Mouse (Mus musculus) embryo, embryonic 10 days (tissue): ENCODE measurements around the gene Afm.
A peak's percentile ranks its signal among the peaks of the same experiment; 100 is the strongest.

Experiments used
- DNase-seq: peaks from one replicate; pipeline ENCODE4 v3.0.0-alpha.2; 2015; ENCODE audit warnings: low spot score

Afm gene

DNA sequence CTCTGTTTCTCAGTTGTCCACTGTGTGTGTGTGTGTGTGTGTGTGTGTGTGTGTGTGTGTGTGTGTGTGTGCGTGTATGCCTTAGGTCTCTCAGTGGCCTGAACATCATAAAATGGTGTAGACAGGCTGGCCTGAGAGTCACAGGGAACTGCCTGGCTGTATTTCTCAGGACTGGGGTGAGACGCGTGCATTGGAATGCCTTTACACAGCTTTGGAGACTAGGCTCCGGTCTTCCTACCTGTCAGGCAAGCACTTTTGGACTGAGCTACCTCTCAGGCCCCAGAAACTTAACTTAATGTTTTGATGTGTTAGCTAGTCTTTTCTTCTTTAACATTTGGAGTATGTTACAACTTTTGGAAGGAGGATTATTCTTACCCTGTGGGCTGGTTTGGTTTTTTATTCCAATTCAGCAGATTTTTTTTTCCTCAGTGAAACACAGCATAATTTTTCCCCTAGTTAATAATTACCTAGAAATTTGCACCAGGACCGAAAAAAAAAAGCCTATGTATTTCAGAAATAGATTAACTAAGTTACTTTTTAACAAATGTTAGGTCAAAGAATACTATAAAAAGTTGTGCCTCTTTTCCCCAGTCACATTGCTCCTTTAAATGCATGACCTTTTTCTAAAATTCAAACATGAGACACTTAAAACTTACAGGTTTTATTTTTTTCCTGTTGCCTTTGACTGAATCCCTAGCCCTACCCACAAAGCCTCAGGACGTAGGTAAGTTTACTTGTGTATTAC lies at the start of gene Afm:
Gene Afm, plus strand, starts transcription at position 577 of the 745 bp plus-strand sequence.
- no peak for DNase-seq

- DNase-seq: no peak
Measured at GRCm38 (mm10) chr5:90470836-90471235, 47.9 kb upstream of the Afm start.

GRCm38 (mm10) chr5:90473902-90474301 lies 44.8 kb upstream of the Afm start:
- no peak for DNase-seq

DNA sequence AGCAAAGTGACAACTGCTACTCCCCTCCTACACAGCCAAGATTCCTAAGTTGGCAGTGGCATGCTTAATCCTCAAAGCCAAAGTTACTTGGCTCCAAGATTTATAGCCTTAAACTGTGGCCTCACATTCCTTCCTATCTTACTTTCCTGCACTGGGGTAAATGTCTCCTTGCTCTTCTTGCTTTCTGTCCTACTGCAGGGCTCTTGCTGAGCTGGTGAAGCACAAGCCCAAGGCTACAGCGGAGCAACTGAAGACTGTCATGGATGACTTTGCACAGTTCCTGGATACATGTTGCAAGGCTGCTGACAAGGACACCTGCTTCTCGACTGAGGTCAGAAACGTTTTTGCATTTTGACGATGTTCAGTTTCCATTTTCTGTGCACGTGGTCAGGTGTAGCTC lies 44.4 kb upstream of the Afm start:
- DNase-seq: no peak

GRCm38 (mm10) chr5:90476741-90477140 lies 42.0 kb upstream of the Afm start:
- no peak for DNase-seq

GRCm38 (mm10) chr5:90477308-90478140 lies 41.2 kb upstream of the Afm start:
- DNase-seq: no peak

DNA sequence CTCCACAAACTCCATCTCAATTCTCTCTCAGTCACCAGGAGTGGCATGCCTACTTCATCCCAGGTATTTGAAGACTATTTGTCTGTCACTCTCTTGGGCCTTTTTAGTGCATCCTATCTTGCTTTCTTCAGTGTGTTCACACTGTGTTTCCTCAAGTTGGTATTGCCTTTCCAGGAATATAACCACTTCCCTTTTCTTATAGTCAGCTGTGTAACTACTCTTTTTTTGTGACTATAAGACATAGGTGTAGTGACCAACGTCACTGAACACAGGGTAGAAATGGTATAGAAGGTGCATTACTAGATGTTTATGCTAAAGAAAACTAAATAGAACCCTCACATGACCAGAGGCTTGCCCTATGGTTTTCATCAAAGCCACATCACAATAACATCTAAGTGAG lies 39.8 kb upstream of the Afm start:
- no peak for DNase-seq

GRCm38 (mm10) chr5:90485597-90485996 lies 33.1 kb upstream of the Afm start:
- DNase-seq: no peak

DNA sequence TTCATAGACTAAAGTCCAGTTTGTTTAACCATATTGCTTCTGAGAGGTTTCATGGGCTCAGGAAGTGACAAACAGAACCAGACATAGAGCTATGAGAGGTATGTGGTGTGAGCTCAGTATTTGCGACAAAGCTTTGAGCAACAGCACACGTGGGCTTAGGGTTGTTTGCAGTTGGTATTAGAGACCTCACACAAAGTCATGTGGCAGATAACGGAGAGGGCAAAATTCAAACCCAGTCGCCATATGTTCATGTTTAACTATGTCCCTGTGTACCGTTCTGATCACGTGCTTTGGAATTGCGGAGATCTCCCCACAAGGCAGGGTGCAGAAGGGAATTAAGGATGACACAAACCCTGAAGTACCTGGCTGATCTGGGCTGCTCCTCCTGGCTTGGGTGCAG lies 30.4 kb upstream of the Afm start:
- DNase-seq: no peak

GRCm38 (mm10) chr5:90490518-90490917 lies 28.2 kb upstream of the Afm start, which contains the start of gene Afp:
Afp (plus strand) TSS chr5:90490737.
- no peak for DNase-seq

DNA sequence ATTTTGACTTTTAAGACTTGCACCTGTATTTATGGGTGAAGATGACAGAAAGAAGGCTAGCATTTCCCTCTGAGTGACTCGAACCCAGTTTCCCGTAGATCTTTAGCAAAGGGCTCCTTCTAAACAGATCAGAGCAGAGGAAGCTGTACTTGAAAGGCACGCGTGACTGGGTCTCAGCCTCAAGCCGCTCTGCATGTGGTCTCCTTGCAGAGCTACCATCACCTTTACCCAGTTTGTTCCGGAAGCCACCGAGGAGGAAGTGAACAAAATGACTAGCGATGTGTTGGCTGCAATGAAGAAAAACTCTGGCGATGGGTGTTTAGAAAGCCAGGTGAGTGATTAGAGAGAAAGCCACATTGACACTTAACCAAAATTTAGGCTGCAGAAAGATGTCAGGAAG lies 26.3 kb upstream of the Afm start:
- DNase-seq: no peak

GRCm38 (mm10) chr5:90494308-90494707 lies 24.4 kb upstream of the Afm start:
- DNase-seq: no peak

- DNase-seq: no peak
Measured at GRCm38 (mm10) chr5:90499509-90499908, 19.2 kb upstream of the Afm start.

- peak; percentile 84 for DNase-seq
Measured at GRCm38 (mm10) chr5:90500714-90501113, 18.0 kb upstream of the Afm start.

DNA sequence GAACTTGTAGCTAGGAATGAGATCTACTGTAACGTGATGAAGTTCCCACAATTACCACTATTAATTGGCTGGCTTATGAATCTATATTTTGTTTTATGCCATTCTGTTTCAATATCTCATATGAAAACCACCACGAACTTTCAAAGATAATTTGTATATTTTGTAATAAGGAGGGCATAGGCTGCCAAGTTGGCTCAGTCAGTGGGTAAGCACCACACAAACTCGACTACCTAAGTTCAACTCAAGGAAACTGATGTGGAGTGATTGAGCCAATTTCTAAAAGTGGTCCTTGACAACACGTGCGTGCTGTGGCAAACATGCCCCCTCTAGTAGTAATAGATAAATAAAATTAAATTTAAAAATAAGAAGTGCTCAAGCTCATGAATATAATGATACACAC lies 17.0 kb upstream of the Afm start:
- DNase-seq: no peak

DNA sequence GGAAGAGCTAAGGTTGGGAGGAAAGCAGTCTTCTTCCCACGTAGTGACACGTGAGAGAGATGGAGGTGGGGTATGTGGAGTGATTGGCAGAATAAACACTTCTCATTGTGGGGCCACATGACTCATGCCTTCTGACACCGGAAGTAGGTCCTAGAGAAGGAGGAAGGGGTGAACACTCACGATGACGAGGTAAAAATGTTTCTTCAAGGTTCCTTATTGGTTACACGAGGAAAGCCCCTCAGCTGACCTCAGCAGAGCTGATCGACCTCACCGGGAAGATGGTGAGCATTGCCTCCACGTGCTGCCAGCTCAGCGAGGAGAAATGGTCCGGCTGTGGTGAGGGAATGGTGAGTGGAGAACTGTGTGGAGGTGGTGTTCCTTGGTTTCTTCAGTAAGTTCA lies 14.0 kb upstream of the Afm start:
- no peak for DNase-seq

- no peak for DNase-seq
Measured at GRCm38 (mm10) chr5:90506507-90506906, 12.2 kb upstream of the Afm start.

- no peak for DNase-seq
Measured at GRCm38 (mm10) chr5:90507411-90507949, 11.3 kb upstream of the Afm start.

GRCm38 (mm10) chr5:90509828-90510592 lies 8.7 kb upstream of the Afm start:
- DNase-seq: no peak

DNA sequence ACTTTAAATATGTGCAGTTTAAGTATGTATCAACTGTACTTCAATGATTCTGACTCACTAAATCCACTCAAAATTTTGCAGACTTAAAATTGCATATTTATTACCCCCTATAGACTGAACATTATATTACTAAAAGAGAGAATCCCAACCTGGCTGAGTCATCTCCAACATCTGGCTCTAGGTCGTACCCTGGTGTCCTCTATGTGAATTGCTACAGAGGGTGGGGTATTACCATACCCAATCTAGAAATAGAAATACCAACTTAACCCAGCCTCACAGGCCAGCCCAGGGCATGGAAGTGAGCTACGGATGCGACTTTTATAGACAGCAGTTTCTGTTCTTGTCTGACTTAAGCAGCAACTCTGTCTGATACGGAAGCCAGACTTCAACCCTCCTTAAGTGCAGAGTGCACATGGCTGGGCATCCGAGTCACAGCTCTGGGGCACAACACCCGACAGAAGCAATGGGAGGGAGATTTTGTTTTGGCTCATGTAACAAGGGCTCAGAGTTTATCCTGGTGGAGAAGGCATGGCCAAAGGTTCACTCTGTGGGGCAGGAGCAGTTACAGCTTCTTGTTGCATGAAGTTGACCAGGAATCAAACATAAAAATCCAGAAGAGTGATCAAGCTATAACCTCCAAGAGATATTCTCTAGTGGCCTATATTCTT lies 6.3 kb upstream of the Afm start:
- no peak for DNase-seq

DNA sequence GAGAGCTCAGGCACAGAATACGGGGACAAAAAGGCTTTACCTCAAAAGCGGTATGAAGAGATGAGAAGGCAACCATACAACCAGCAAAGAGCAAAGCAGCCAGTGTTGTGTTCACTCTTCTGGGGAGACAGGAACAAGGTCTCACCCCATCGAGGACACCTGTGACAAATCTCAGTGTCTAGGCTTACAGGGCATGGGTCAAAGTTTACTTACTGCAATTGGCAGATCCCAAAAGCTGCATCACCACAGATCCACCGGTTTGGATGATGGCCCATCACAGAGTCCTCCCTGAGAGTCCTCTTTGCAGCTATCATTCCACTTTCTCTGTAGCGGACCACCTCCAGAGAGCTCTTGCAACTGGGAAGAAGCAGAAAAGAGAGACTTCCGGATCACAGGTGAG lies 3.2 kb upstream of the Afm start:
- no peak for DNase-seq

- DNase-seq: no peak
Measured at GRCm38 (mm10) chr5:90551191-90551590, 32.5 kb downstream of the Afm start.
